Mouse (Mus musculus): ENCODE measurements around the gene Atp1b2. TPM values are rescaled to one million over a fixed set of nuclear protein-coding genes. Genes with fewer than 3 reads are reported as not detected.

Gene Atp1b2
- total and polyA plus RNA-seq, 3 experiments = 17.0 to 23.7 (median 20.3) TPM

GRCm38 (mm10) chr11:69600098-69600497 is 5.6 kb downstream of the Atp1b2 start:
- 22% methylated on average over 6 of the region's 6 CpGs for WGBS
- Histone ChIP-seq H3K27me3 (ENCODE audit: control insufficient read depth, insufficient read depth, low read length) (no peaks in the 10 kb centered on the region), H3K9ac (ENCODE audit: low read depth, low read length) (no peak overlapping the region), H3K4me3 (no peak overlapping the region), H3K36me3 (ENCODE audit: control insufficient read depth, insufficient read depth, low read length) (no peaks in the 10 kb centered on the region), H3K79me2 (replicated peaks; ENCODE audit: control insufficient read depth, insufficient read depth, low read length) (no peaks in the 10 kb centered on the region), H3K4me1 (ENCODE audit: control insufficient read depth, insufficient read depth, low read length) (peaks cover 10% of the 10 kb centered on the region), H3K27ac (peak overlapping the region; percentile 26; the same call in 1 of the 2 replicates)
- intact Hi-C loops (cut with DNase I) = no loop called here
- peak; percentile 64 to 70 for DNase-seq
- TF ChIP-seq POLR2A (IDR thresholded peaks at IDR 0.05; ENCODE audit: insufficient read depth, low read depth, low read length) (no peak), EP300 (IDR thresholded peaks at IDR 0.05; ENCODE audit: insufficient read depth, low read depth, low read length) (no peak), CTCF (IDR thresholded peaks at IDR 0.05) (no peak)

GRCm38 (mm10) chr11:69599436-69599835 is 6.3 kb downstream of the Atp1b2 start:
- no peak for DNase-seq
- 37% methylated on average over 9 of the region's 9 CpGs for WGBS
- no peaks in the 10 kb centered on the region for H3K79me2 ChIP-seq (replicated peaks; ENCODE audit: control insufficient read depth, insufficient read depth, low read length)
- peaks cover 10% of the 10 kb centered on the region for H3K4me1 ChIP-seq (ENCODE audit: control insufficient read depth, insufficient read depth, low read length)
- no peak overlapping the region for H3K4me3 ChIP-seq
- no peaks in the 10 kb centered on the region for H3K36me3 ChIP-seq (ENCODE audit: control insufficient read depth, insufficient read depth, low read length)
- TF ChIP-seq EP300 (IDR thresholded peaks at IDR 0.05; ENCODE audit: insufficient read depth, low read depth, low read length) = no peak
- TF ChIP-seq CTCF (IDR thresholded peaks at IDR 0.05) = no peak
- no peak for TF ChIP-seq POLR2A (IDR thresholded peaks at IDR 0.05; ENCODE audit: insufficient read depth, low read depth, low read length)
- H3K27me3 ChIP-seq (ENCODE audit: control insufficient read depth, insufficient read depth, low read length) = no peaks in the 10 kb centered on the region
- H3K27ac ChIP-seq = no peak overlapping the region
- no peak overlapping the region for H3K9ac ChIP-seq (ENCODE audit: low read depth, low read length)
- intact Hi-C loops (cut with DNase I) = no loop called here

- H3K36me3 ChIP-seq (ENCODE audit: control insufficient read depth, insufficient read depth, low read length) = no peaks in the 10 kb centered on the region
- 96% methylated on average over 6 of the region's 6 CpGs for WGBS
- intact Hi-C loops (cut with DNase I) = no loop called here
Measured at GRCm38 (mm10) chr11:69594853-69595252, 10.9 kb downstream of the Atp1b2 start.

GRCm38 (mm10) chr11:69592799-69593198 is 12.9 kb downstream of the Atp1b2 start:
- H3K27ac ChIP-seq = no peak overlapping the region
- H3K27me3 ChIP-seq (ENCODE audit: control insufficient read depth, insufficient read depth, low read length) = no peaks in the 10 kb centered on the region
- H3K79me2 ChIP-seq (replicated peaks; ENCODE audit: control insufficient read depth, insufficient read depth, low read length) = no peaks in the 10 kb centered on the region
- TF ChIP-seq CTCF (IDR thresholded peaks at IDR 0.05) (no peak), POLR2A (IDR thresholded peaks at IDR 0.05; ENCODE audit: insufficient read depth, low read depth, low read length) (no peak), EP300 (IDR thresholded peaks at IDR 0.05; ENCODE audit: insufficient read depth, low read depth, low read length) (no peak)
- H3K36me3 ChIP-seq (ENCODE audit: control insufficient read depth, insufficient read depth, low read length) = no peaks in the 10 kb centered on the region
- intact Hi-C loops (cut with DNase I) = no loop called here
- no peak overlapping the region for H3K4me3 ChIP-seq
- no peak overlapping the region for H3K9ac ChIP-seq (ENCODE audit: low read depth, low read length)
- WGBS = 78% methylated on average over 4 of the region's 4 CpGs
- H3K4me1 ChIP-seq (ENCODE audit: control insufficient read depth, insufficient read depth, low read length) = no peaks in the 10 kb centered on the region
- no peak for DNase-seq

More at GRCm38 (mm10) chr11:69594853-69595252, 10.9 kb downstream of the Atp1b2 start:
- no peak for TF ChIP-seq CTCF (IDR thresholded peaks at IDR 0.05)
- TF ChIP-seq EP300 (IDR thresholded peaks at IDR 0.05; ENCODE audit: insufficient read depth, low read depth, low read length) = no peak
- TF ChIP-seq POLR2A (IDR thresholded peaks at IDR 0.05; ENCODE audit: insufficient read depth, low read depth, low read length) = no peak
- no peak overlapping the region for H3K9ac ChIP-seq (ENCODE audit: low read depth, low read length)
- no peak overlapping the region for H3K4me3 ChIP-seq
- no peak overlapping the region for H3K27ac ChIP-seq
- H3K4me1 ChIP-seq (ENCODE audit: control insufficient read depth, insufficient read depth, low read length) = no peaks in the 10 kb centered on the region
- H3K79me2 ChIP-seq (replicated peaks; ENCODE audit: control insufficient read depth, insufficient read depth, low read length) = no peaks in the 10 kb centered on the region
- no peaks in the 10 kb centered on the region for H3K27me3 ChIP-seq (ENCODE audit: control insufficient read depth, insufficient read depth, low read length)
- no peak for DNase-seq

GRCm38 (mm10) chr11:69591899-69592637 is 13.7 kb downstream of the Atp1b2 start:
- no peak for TF ChIP-seq CTCF (IDR thresholded peaks at IDR 0.05)
- TF ChIP-seq POLR2A (IDR thresholded peaks at IDR 0.05; ENCODE audit: insufficient read depth, low read depth, low read length) = no peak
- WGBS = 64% methylated on average over 7 of the region's 7 CpGs
- no peak overlapping the region for H3K9ac ChIP-seq (ENCODE audit: low read depth, low read length)
- H3K4me3 ChIP-seq = no peak overlapping the region
- H3K27me3 ChIP-seq (ENCODE audit: control insufficient read depth, insufficient read depth, low read length) = no peaks in the 10 kb centered on the region
- intact Hi-C loops (cut with DNase I) = no loop called here
- no peak overlapping the region for H3K27ac ChIP-seq
- DNase-seq = no peak
- H3K79me2 ChIP-seq (replicated peaks; ENCODE audit: control insufficient read depth, insufficient read depth, low read length) = no peaks in the 10 kb centered on the region
- H3K36me3 ChIP-seq (ENCODE audit: control insufficient read depth, insufficient read depth, low read length) = no peaks in the 10 kb centered on the region
- H3K4me1 ChIP-seq (ENCODE audit: control insufficient read depth, insufficient read depth, low read length) = no peaks in the 10 kb centered on the region

- intact Hi-C loops (cut with DNase I) = no loop called here
- TF ChIP-seq POLR2A (IDR thresholded peaks at IDR 0.05; ENCODE audit: insufficient read depth, low read depth, low read length) (no peak), EP300 (IDR thresholded peaks at IDR 0.05; ENCODE audit: insufficient read depth, low read depth, low read length) (no peak), CTCF (IDR thresholded peaks at IDR 0.05) (no peak)
- Histone ChIP-seq H3K79me2 (replicated peaks; ENCODE audit: control insufficient read depth, insufficient read depth, low read length) (no peaks in the 10 kb centered on the region), H3K27me3 (ENCODE audit: control insufficient read depth, insufficient read depth, low read length) (no peaks in the 10 kb centered on the region), H3K4me3 (no peak overlapping the region), H3K27ac (no peak overlapping the region), H3K9ac (ENCODE audit: low read depth, low read length) (no peak overlapping the region), H3K36me3 (ENCODE audit: control insufficient read depth, insufficient read depth, low read length) (no peaks in the 10 kb centered on the region), H3K4me1 (ENCODE audit: control insufficient read depth, insufficient read depth, low read length) (no peaks in the 10 kb centered on the region)
- WGBS = 90% methylated on average over 3 of the region's 3 CpGs
- DNase-seq = no peak
Measured at GRCm38 (mm10) chr11:69591424-69591823, 14.3 kb downstream of the Atp1b2 start.

Data from heart, adult 2 months (tissue).